Mouse (Mus musculus) heart, postnatal 0 days (tissue): ENCODE data around the gene Olfr314.
"Not testable (repeated sequence)": the region's sequence is repeated elsewhere in the genome, so short reads cannot be mapped to it uniquely, and the experiment has no call there.

Experiments
- CTCF ChIP-seq: IDR thresholded peaks from 2 replicates; pipeline ENCODE4 v1.5.1; 2016; ENCODE audit warnings: antibody characterized with exemption, control low read depth, low read depth
- EP300 ChIP-seq: IDR thresholded peaks from 2 replicates; pipeline ENCODE4 v1.6.1; 2016; ENCODE audit warnings: antibody characterized with exemption, low read depth

DNA sequence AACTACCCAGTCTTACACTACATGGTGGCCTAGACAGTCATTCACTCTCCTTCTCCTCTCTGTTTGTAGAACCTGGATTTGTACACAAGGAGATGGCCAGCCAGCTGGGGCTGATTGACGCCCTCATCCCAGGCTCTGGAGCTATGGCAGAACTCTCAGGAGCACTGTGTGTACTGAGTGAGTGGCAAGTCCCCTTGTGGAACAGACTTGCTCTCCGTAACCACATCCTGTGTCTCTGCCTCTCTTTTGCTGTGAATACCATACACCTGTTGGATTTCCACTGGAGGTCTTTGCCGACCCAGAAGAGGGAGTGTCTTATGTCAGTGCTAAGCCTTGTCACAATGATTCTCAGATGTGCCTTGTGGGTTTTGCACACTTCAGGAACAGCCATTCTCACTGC is 49.8 kb downstream of the Olfr314 start:
- not testable (repeated sequence) for TF ChIP-seq CTCF, EP300
